Mouse (Mus musculus): Measurements from ENCODE around the gene C130032M10Rik. TPM values are rescaled to one million over a fixed set of nuclear protein-coding genes. Genes with fewer than 3 reads are reported as not detected.
"Not testable (repeated sequence)": the region's sequence is repeated elsewhere in the genome, so short reads cannot be mapped to it uniquely, and the experiment has no call there.

C130032M10Rik gene
- polyA plus RNA-seq, 1 experiment = not detected

GRCm38 (mm10) chr9:114509785-114510184 is 5.7 kb upstream of the C130032M10Rik start:
- Histone ChIP-seq H3K4me1 (ENCODE audit: control insufficient read depth, insufficient read depth, low read length) (no peaks in the 10 kb centered on the region), H3K4me3 (replicated peaks; ENCODE audit: extremely low read depth, low read depth, low read length) (no peak overlapping the region)
- TF ChIP-seq CTCF (IDR thresholded peaks at IDR 0.05; ENCODE audit: insufficient read depth, low read length) (no peak), POLR2A (IDR thresholded peaks at IDR 0.05; ENCODE audit: borderline replicate concordance, extremely low read depth, low read depth, low read length) (no peak)
- no peak for DNase-seq
- WGBS = 85% methylated on average over 9 of the region's 9 CpGs

DNA sequence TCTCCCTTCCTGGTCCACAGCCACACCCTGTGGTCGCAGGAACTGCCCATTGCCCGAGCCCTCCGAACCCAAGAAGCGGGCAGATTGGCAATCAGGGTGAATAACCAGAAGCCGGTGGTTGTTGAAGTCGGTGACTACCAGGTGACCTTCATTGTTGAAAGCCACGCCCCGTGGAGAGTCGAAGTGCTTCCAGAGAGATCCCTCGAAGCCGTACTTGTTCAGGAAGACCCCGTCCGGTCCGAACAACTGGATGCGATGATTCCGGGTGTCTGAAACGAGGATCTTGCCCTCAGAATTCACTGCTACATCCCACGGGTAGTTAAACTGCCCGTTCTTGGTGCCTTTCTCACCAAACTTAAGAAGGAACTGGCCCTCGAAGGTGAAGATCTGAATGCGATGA is 2.7 kb upstream of the C130032M10Rik start:
- 0 out of 2 replicates have a peak, but pooled peaks cover 3% of the 10 kb centered on the region for H3K4me1 ChIP-seq (ENCODE audit: control insufficient read depth, insufficient read depth, low read length)
- DNase-seq = no peak
- no peak overlapping the region for H3K4me3 ChIP-seq (replicated peaks; ENCODE audit: extremely low read depth, low read depth, low read length)
- WGBS = 97% methylated on average over 21 of the region's 21 CpGs
- TF ChIP-seq CTCF (IDR thresholded peaks at IDR 0.05; ENCODE audit: insufficient read depth, low read length) (no peak), POLR2A (IDR thresholded peaks at IDR 0.05; ENCODE audit: borderline replicate concordance, extremely low read depth, low read depth, low read length) (no peak)

DNA sequence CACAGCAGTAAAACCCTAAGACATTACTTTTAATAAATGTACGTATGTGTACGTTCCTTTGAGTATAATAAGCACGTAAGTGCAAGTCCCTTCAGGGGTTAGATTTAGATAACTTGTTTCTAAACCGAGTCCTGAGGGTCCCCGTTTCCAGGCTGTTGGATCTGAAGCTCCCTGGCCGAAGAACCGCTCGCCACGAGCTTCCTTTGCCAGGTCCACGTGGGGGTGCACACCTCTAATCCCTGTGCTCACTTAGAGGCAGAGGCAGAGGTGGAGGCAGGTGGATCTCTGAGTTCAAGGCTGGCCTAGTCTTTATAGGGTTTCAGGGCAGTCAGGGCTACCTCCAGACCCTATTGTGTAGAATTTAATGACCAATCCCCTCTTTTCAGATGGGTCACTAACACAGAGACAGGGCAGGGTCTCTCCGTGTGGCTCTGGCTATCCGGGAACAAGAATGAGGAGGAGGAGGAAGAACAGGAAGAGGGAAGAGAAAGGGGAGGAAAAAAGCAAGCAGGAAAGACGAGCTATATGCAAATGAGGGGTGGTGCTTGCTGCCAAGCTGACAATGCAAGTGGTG is 2.5 kb downstream of the C130032M10Rik start:
- WGBS = 77% methylated on average over 13 of the region's 13 CpGs
- no peak for DNase-seq
- Histone ChIP-seq H3K4me3 (replicated peaks; ENCODE audit: extremely low read depth, low read depth, low read length) (no peak overlapping the region), H3K4me1 (ENCODE audit: control insufficient read depth, insufficient read depth, low read length) (0 out of 2 replicates have a peak, but pooled peaks cover 3% of the 10 kb centered on the region)
- TF ChIP-seq POLR2A (IDR thresholded peaks at IDR 0.05; ENCODE audit: borderline replicate concordance, extremely low read depth, low read depth, low read length) = no peak
- no peak for TF ChIP-seq CTCF (IDR thresholded peaks at IDR 0.05; ENCODE audit: insufficient read depth, low read length)

- 59% methylated on average over 9 of the region's 9 CpGs for WGBS
- TF ChIP-seq CTCF (IDR thresholded peaks at IDR 0.05; ENCODE audit: insufficient read depth, low read length) = no peak
- TF ChIP-seq POLR2A (IDR thresholded peaks at IDR 0.05; ENCODE audit: borderline replicate concordance, extremely low read depth, low read depth, low read length) = no peak
- no peak overlapping the region for H3K4me3 ChIP-seq (replicated peaks; ENCODE audit: extremely low read depth, low read depth, low read length)
- 0 out of 2 replicates have a peak, but pooled peaks cover 3% of the 10 kb centered on the region for H3K4me1 ChIP-seq (ENCODE audit: control insufficient read depth, insufficient read depth, low read length)
- DNase-seq = no peak
These were observed 3.4 kb downstream of the C130032M10Rik start for GRCm38 (mm10) chr9:114518812-114519477.

DNA sequence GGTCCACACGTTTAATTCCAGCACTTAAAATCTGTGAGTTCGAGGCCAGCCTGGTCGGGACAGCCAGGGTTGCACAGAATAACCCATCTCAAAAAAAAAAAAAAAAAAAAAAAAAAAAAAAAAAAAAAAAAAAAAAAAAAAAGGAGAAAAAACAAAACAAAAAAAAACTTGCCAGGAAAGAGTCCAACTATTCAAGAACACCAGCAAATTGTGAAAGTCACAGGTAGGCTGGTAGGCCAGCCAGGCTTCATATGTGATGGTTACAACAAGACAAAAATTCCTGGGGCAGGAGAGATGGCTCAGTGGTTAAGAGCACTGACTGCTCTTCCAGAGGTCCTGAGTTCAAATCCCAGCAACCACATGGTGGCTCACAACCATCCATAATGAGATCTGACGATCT is 5.0 kb downstream of the C130032M10Rik start:
- not testable (repeated sequence) for H3K4me3 ChIP-seq (replicated peaks; ENCODE audit: extremely low read depth, low read depth, low read length); DNase-seq; H3K4me1 ChIP-seq (ENCODE audit: control insufficient read depth, insufficient read depth, low read length)
- 72% methylated on average over 4 of the region's 4 CpGs for WGBS

GRCm38 (mm10) chr9:114522041-114522440 is 6.5 kb downstream of the C130032M10Rik start:
- no peak for TF ChIP-seq CTCF (IDR thresholded peaks at IDR 0.05; ENCODE audit: insufficient read depth, low read length)
- TF ChIP-seq POLR2A (IDR thresholded peaks at IDR 0.05; ENCODE audit: borderline replicate concordance, extremely low read depth, low read depth, low read length) = no peak
- Histone ChIP-seq H3K4me1 (ENCODE audit: control insufficient read depth, insufficient read depth, low read length) (no peaks in the 10 kb centered on the region; the same call in 1 of the 2 replicates), H3K4me3 (replicated peaks; ENCODE audit: extremely low read depth, low read depth, low read length) (no peak overlapping the region)
- no peak for DNase-seq
- 49% methylated on average over 5 of the region's 5 CpGs for WGBS

GRCm38 (mm10) chr9:114522501-114522900 is 7.0 kb downstream of the C130032M10Rik start:
- Histone ChIP-seq H3K4me1 (ENCODE audit: control insufficient read depth, insufficient read depth, low read length) (peaks cover under 1% of the 10 kb centered on the region; the same call in 1 of the 2 replicates), H3K4me3 (replicated peaks; ENCODE audit: extremely low read depth, low read depth, low read length) (no peak overlapping the region)
- no peak for DNase-seq
- TF ChIP-seq CTCF (IDR thresholded peaks at IDR 0.05; ENCODE audit: insufficient read depth, low read length) (no peak), POLR2A (IDR thresholded peaks at IDR 0.05; ENCODE audit: borderline replicate concordance, extremely low read depth, low read depth, low read length) (no peak)
- 71% methylated on average over 9 of the region's 9 CpGs for whole genome bisulfite sequencing

DNA sequence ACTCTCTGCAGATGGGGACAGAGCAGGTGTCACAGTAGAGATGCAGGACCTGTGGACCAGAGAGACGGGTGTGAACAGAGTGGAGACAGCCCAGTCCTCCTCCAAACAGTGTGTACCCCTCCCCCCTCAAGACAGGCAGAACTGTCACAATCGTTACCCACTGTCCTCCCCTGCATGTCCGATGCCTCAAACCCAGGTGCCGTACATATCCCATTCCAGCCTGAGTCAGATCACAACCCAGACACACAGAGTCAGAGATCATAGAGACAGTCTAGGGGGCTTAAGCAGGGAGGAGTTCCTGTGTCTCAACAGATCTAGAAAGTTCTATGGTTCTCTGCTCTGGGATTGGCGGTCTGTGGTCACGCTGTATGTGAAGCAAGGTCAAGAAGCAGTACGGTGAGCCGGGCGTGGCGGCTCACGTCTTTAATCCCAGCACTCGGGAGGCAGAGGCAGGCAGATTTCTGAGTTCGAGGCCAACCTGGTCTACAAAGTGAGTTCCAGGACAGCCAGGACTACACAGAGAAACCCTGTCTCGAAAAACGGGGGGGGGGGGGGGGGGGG is 9.7 kb downstream of the C130032M10Rik start:
- 82% methylated on average over 15 of the region's 15 CpGs for WGBS
- H3K4me3 ChIP-seq (replicated peaks; ENCODE audit: extremely low read depth, low read depth, low read length) = no peak overlapping the region
- peaks cover 2% of the 10 kb centered on the region; the same call in 1 of the 2 replicates for H3K4me1 ChIP-seq (ENCODE audit: control insufficient read depth, insufficient read depth, low read length)
- no peak for DNase-seq
- TF ChIP-seq CTCF (IDR thresholded peaks at IDR 0.05; ENCODE audit: insufficient read depth, low read length) (no peak), POLR2A (IDR thresholded peaks at IDR 0.05; ENCODE audit: borderline replicate concordance, extremely low read depth, low read depth, low read length) (no peak)

DNA sequence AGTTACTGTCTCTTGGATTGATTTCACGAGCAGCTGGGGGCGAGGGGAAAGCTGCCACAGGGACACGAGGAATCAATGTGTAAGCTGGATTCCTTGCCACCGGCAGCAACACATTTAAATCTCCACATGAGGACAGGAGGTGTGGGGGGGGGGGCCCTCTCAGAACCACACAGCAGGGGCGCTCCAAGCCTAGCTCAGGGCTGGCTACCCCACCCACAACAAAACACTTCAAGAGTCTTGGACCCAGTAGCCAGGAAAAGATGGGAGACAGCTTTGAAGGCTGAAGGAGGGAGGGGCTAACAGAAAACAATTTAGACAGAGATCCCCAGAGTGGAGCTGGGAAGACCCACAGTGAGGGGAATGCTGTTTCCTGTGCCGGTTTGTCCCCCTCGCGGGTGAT is 10.4 kb downstream of the C130032M10Rik start:
- Histone ChIP-seq H3K4me3 (replicated peaks; ENCODE audit: extremely low read depth, low read depth, low read length) (no peak overlapping the region), H3K4me1 (ENCODE audit: control insufficient read depth, insufficient read depth, low read length) (peaks cover 2% of the 10 kb centered on the region; the same call in 1 of the 2 replicates)
- WGBS = 36% methylated on average over 8 of the region's 8 CpGs
- no peak for TF ChIP-seq CTCF (IDR thresholded peaks at IDR 0.05; ENCODE audit: insufficient read depth, low read length)
- no peak for DNase-seq

DNA sequence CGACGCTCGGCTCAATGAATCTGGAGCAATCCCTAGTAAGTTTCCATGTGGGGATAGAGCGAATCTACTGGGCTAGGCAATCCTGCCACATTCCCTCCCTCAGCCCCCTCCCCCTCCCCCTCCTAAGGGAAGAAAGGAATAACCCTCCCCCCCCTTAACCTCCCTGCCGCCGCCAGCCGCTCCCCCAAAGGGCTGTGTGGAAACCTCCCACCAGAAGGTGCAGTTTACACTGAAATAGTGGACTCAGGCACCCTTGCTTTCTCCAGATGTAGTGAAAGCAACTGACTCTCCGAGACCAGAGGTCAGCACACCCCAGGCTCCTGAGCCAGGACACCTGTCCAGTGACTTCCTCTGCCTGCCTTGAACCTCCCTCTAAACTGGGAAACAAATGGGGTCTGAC is 11.1 kb downstream of the C130032M10Rik start:
- peaks cover 2% of the 10 kb centered on the region; the same call in 1 of the 2 replicates for H3K4me1 ChIP-seq (ENCODE audit: control insufficient read depth, insufficient read depth, low read length)
- DNase-seq = peak; percentile 27
- TF ChIP-seq CTCF (IDR thresholded peaks at IDR 0.05; ENCODE audit: insufficient read depth, low read length) (no peak), POLR2A (IDR thresholded peaks at IDR 0.05; ENCODE audit: borderline replicate concordance, extremely low read depth, low read depth, low read length) (no peak)
- WGBS = 60% methylated on average over 8 of the region's 8 CpGs
- H3K4me3 ChIP-seq (replicated peaks; ENCODE audit: extremely low read depth, low read depth, low read length) = no peak overlapping the region
